Mouse (Mus musculus) hindbrain, embryonic 11.5 days (tissue): ENCODE data around the gene Plppr3. TPM values are rescaled to one million over a fixed set of nuclear protein-coding genes. Genes with fewer than 3 reads are reported as not detected.
"Not testable (repeated sequence)": the region's sequence is repeated elsewhere in the genome, so short reads cannot be mapped to it uniquely, and the experiment has no call there.

ENCODE experiments used
- ATAC-seq: fragments of 200-750 bp; cut with Nextera tagmentation; 2 replicates; pipeline ENCODE4 v1.8.0; 2017; ENCODE audit warnings: mild to moderate bottlenecking, moderate TSS enrichment, moderate library complexity; ENCODE audit not compliant: low FRiP score
- DNase-seq: peaks from one replicate; pipeline ENCODE4 v3.0.0-alpha.2; 2015; ENCODE audit warnings: low spot score
- H3K27ac ChIP-seq: fragments of 300-500 bp; sonication (generic); 2 replicates; pipeline ENCODE4 v1.5.1; 2014; ENCODE audit warnings: mild to moderate bottlenecking, low read depth, low read length
- H3K27me3 ChIP-seq: fragments of 300-500 bp; sonication (generic); 2 replicates; pipeline ENCODE4 v1.6.1; 2014; ENCODE audit warnings: mild to moderate bottlenecking, low read length, moderate library complexity, mixed read lengths; ENCODE audit not compliant: control insufficient read depth, insufficient read depth
- H3K36me3 ChIP-seq: fragments of 300-500 bp; sonication (generic); 2 replicates; pipeline ENCODE4 v1.6.1; 2014; ENCODE audit warnings: mild to moderate bottlenecking, low read length, moderate library complexity, mixed read lengths; ENCODE audit not compliant: control insufficient read depth, insufficient read depth
- H3K4me1 ChIP-seq: fragments of 300-500 bp; sonication (generic); replicated peaks from 2 replicates; pipeline ENCODE4 v1.6.1; 2014; ENCODE audit warnings: low read length, mixed read lengths; ENCODE audit not compliant: control insufficient read depth, insufficient read depth
- H3K4me2 ChIP-seq: fragments of 300-500 bp; sonication (generic); replicated peaks from 2 replicates; pipeline ENCODE4 v1.6.1; 2014; ENCODE audit warnings: mild to moderate bottlenecking, low read depth, low read length
- H3K4me3 ChIP-seq: fragments of 300-500 bp; sonication (generic); 2 replicates; pipeline ENCODE4 v1.5.1; 2014; ENCODE audit warnings: low read depth, low read length
- H3K9ac ChIP-seq: fragments of 300-500 bp; sonication (generic); 2 replicates; pipeline ENCODE4 v1.6.1; 2014; ENCODE audit warnings: low read depth, low read length
- H3K9me3 ChIP-seq: fragments of 300-500 bp; sonication (generic); 2 replicates; pipeline ENCODE4 v1.6.1; 2016; ENCODE audit warnings: low read length; ENCODE audit not compliant: control insufficient read depth
- WGBS: fragments of 180-500 bp; shearing (Covaris S2); extraction: QIAGEN DNeasy Blood & Tissue Kit; methylation state at CpG from one replicate; pipeline ENCODE4 v1.1.7; 2014; 5-methylcytosine and 5-hydroxymethylcytosine counted together
- polyA plus RNA-seq: library from polyadenylated mRNA; unstranded; fragments of >200 nt; fragmentation: Nextera tagmentation; extraction: Ambion mirVana; gene quantifications from 2 replicates; pipeline ENCODE4 v1.2.1, GENCODE M21; 2014

Plppr3 gene
- polyA plus RNA-seq, 1 experiment from 2014 or later: 150 TPM

DNA sequence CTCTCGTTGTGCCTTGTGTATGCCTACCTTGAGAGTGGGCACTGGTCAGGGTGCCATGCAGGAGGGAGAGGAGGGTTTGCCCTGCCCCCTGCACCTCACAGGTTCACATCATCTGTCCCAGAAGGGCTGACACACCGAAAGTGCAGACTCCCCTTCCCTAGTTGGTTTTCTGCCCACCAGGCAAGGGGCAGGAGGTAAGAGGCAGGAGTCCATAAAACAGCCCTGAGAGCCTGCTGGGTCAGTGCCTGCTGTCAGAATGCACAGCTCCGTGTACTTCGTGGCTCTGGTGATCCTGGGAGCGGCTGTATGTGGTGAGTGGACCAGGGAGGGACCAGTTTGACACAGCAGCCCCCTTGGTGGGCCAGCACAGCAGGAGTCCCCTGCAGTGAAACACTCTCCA lies 16.2 kb upstream of the Plppr3 start, which contains the start of gene Cfd:
Cfd (plus strand) TSS at position 184 of the 400 bp plus-strand sequence.
- H3K9ac ChIP-seq: no peak within 1 kb of the TSS
- no peak within 1 kb of the TSS for H3K4me3 ChIP-seq
- no peak within 1 kb of the TSS for H3K4me2 ChIP-seq
- DNase-seq (no peak), ATAC-seq (no peak)
- H3K36me3 ChIP-seq: no peaks in the 10 kb centered on the region
- no peaks in the 10 kb centered on the region for H3K27me3 ChIP-seq
- H3K4me1 ChIP-seq: no peaks in the 10 kb centered on the region
- no peaks in the 10 kb centered on the region for H3K9me3 ChIP-seq
- 43% methylated on average over 5 of the region's 5 CpGs for WGBS
- H3K27ac ChIP-seq: no peak within 1 kb of the TSS

DNA sequence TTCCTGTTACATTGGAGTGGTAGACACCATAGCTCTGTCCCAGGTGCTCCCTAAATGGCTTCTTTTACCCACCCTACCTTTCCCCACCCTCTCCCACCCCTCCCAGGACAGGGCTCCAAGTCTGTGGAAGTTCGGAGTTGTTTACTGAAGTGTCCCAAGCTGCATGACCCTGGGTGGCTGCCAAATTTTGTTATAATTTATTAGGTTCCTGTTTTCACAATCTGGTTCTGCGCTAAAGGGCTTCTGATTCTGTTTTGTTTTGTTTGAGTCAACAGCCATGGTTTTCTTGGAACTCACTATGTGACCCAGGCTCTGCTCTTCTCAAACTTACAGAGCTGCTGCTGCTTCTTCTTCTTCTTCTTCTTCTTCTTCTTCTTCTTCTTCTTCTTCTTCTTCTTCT lies 15.0 kb upstream of the Plppr3 start:
- 92% methylated on average over 2 of the region's 2 CpGs for WGBS
- no peak for DNase-seq

DNA sequence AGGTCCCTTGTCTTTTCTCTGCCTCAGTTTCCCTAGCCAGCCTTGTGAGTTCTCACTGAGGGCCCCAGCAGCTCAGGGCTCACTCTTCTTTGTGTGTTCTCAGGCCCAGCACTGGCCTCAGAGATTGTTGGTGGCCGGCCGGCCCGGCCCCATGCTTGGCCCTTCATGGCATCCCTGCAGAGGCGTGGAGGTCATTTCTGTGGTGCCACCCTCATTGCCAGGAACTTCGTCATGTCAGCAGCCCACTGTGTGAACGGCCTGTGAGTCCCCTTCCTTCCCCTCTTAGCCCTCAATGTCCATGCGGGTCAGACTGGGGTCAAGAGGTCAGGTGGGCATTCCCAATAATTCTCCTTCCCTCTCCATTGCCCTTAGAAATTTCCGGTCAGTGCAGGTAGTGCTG lies 12.2 kb upstream of the Plppr3 start:
- Histone ChIP-seq H3K36me3 (no peaks in the 10 kb centered on the region), H3K4me3 (no peak overlapping the region), H3K27me3 (peaks cover 12% of the 10 kb centered on the region), H3K9me3 (no peaks in the 10 kb centered on the region), H3K4me1 (0 out of 2 replicates have a peak, but pooled peaks cover 2% of the 10 kb centered on the region), H3K4me2 (no peak overlapping the region), H3K9ac (no peak overlapping the region), H3K27ac (no peak overlapping the region)
- DNase-seq: no peak
- ATAC-seq: no peak
- 83% methylated on average over 8 of the region's 8 CpGs for WGBS

More for the DNA sequence above, 15.0 kb upstream of the Plppr3 start:
- no peak for ATAC-seq
- H3K9me3 ChIP-seq: no peaks in the 10 kb centered on the region
- H3K36me3 ChIP-seq: no peaks in the 10 kb centered on the region
- H3K27me3 ChIP-seq: no peaks in the 10 kb centered on the region
- H3K27ac ChIP-seq: no peak overlapping the region
- no peak overlapping the region for H3K4me2 ChIP-seq
- H3K4me3 ChIP-seq: no peak overlapping the region
- H3K4me1 ChIP-seq: no peaks in the 10 kb centered on the region
- no peak overlapping the region for H3K9ac ChIP-seq

DNA sequence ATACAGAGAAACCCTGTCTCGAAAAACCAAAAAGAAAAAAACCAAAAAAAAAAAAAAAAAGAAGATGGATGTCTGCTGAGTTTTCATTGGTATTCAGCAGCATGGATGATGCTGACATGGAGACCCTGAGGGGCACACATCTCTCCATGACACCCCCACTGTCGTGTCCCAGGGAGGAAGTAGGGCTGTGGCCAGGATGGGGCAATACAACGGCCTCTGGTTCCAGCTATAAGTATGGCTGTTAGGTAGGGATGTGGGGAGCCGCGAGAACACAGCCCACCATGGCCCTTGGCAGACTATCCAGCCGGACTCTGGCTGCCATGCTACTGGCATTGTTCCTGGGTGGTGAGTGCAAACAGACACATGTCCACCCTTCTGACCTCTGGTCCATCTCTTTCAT lies 11.6 kb upstream of the Plppr3 start, which contains the start of gene Elane:
Elane (plus strand) TSS at position 194 of the 400 bp plus-strand sequence.
- 85% methylated on average over 6 of the region's 6 CpGs for WGBS
- no peak for DNase-seq
- Histone ChIP-seq H3K36me3 (no peaks in the 10 kb centered on the region), H3K4me3 (no peak within 1 kb of the TSS), H3K4me1 (0 out of 2 replicates have a peak, but pooled peaks cover 2% of the 10 kb centered on the region), H3K9me3 (no peaks in the 10 kb centered on the region), H3K9ac (no peak within 1 kb of the TSS), H3K27me3 (peaks cover 14% of the 10 kb centered on the region), H3K4me2 (no peak within 1 kb of the TSS), H3K27ac (no peak within 1 kb of the TSS)
- no peak for ATAC-seq

DNA sequence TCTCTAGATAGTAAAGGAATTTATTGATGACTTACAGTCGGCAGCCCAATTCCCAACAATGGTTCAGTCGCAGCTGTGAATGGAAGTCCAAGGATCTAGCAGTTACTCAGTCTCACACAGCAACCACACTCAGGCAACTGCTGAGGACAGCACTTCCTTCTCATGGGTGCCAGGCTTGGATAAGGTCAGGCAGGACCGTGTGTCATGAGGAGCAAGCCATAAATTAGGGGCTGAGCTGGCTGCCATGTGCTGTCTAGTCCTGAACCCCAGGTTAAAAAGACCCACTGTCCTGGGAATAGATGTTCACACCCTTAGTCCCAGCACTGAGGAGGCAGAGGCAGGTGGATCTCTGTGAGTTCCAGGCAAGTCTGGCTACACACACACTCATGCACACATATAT lies 10.5 kb upstream of the Plppr3 start:
- not testable (repeated sequence) for ATAC-seq, H3K27ac ChIP-seq, H3K9me3 ChIP-seq, H3K36me3 ChIP-seq, H3K9ac ChIP-seq, H3K4me3 ChIP-seq, H3K4me1 ChIP-seq, DNase-seq, H3K4me2 ChIP-seq
- H3K27me3 ChIP-seq: peaks cover 14% of the 10 kb centered on the region
- 74% methylated on average over 2 of the region's 3 CpGs for WGBS

DNA sequence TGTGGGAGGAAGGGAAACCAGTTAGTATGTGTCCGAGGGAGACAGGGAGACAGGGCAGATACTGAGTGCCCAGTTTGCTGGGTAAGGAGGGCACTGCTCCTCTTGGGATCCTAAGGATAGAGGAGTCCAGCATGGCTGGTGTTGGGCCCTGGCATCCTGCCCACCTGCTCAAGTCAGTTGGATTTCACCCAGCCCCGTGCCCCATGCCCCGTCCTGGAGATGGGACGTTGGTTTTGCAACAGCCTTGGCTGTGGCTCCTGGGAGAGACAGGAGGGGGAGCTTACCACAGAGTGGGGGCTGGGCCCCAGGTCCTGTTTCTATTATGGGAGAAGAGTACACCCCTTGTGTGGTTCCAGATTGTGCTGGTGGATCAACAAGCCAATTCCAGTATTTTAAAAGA lies 10.0 kb upstream of the Plppr3 start:
- Histone ChIP-seq H3K27me3 (peaks cover 14% of the 10 kb centered on the region), H3K4me2 (no peak overlapping the region), H3K36me3 (no peaks in the 10 kb centered on the region), H3K9ac (peak overlapping the region; percentile 11; the same call in 1 of the 2 replicates), H3K4me3 (no peak overlapping the region), H3K9me3 (no peaks in the 10 kb centered on the region), H3K27ac (no peak overlapping the region), H3K4me1 (0 out of 2 replicates have a peak, but pooled peaks cover 2% of the 10 kb centered on the region)
- 73% methylated on average over 4 of the region's 4 CpGs for WGBS
- DNase-seq (no peak), ATAC-seq (no peak)

DNA sequence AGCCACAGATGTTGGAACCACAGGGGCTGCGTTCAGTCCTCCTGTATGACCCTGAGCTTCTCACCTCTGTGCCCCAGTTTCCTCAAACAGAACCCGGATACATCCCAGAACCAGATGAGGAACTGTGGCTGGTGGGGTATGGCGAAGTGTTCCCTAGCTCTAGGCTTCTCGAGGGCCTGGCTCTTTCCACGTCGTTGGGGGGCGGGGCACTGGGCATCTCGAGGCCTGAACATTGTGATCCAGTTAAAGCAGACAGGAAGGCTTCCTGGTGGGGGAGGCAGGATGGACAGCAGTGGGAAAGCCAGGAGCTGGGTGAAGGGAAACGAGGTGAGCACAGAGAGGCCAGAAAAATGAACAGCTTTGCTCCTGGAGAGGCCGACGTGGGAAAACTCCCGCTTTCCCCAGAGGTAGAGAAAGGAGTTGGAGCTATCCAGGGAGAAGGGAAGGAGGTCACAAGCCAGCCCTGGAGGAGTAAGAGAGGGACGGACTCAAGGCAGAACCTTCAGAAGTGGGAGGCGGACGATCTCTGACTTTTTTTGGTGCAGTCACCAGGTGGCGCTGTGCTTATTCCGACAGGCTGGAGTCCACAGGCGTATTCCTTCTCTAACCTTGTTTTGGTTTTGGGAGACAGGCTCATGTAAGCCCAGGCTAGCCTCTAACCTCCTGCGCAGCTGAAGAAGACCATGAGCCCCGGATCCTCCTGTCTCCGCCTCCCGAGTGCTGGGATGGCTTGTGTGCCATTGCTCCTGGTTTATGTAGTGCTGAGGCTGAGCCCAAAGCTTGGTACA lies 9.1 kb upstream of the Plppr3 start:
- 0 out of 2 replicates have a peak, but pooled peaks have one; percentile 18 for ATAC-seq
- 15% methylated on average over 22 of the region's 22 CpGs for WGBS

DNA sequence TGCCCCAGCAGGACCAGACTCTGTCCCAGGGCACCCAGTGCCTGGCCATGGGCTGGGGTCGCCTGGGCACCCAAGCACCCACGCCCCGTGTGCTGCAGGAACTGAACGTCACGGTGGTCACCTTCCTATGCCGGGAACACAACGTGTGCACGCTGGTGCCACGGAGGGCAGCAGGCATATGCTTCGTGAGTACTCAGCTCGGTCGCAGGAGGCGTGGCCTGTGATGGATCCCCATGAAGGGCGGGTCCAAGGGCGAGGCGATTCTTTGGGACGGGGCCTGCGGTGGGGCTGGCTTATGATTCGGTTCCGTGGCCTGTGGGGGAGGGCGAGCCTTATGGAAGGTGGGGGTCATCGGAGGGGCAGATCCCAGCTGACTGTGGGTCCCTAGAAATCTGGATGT lies 7.5 kb upstream of the Plppr3 start:
- no peaks in the 10 kb centered on the region for H3K9me3 ChIP-seq
- ATAC-seq (no peak), DNase-seq (peak; percentile 34)
- H3K4me3 ChIP-seq: peak overlapping the region; percentile 6; the same call in 1 of the 2 replicates
- no peak overlapping the region for H3K27ac ChIP-seq
- H3K27me3 ChIP-seq: peaks cover 14% of the 10 kb centered on the region
- H3K4me2 ChIP-seq: peak overlapping the region; percentile 11; the same call in 1 of the 2 replicates
- H3K36me3 ChIP-seq: no peaks in the 10 kb centered on the region
- H3K9ac ChIP-seq: no peak overlapping the region
- WGBS: 7% methylated on average over 22 of the region's 22 CpGs
- H3K4me1 ChIP-seq: 0 out of 2 replicates have a peak, but pooled peaks cover 2% of the 10 kb centered on the region

More for the DNA sequence above, 9.1 kb upstream of the Plppr3 start:
- H3K9me3 ChIP-seq: no peaks in the 10 kb centered on the region
- H3K4me1 ChIP-seq: 0 out of 2 replicates have a peak, but pooled peaks cover 2% of the 10 kb centered on the region
- peaks cover 14% of the 10 kb centered on the region for H3K27me3 ChIP-seq
- no peak overlapping the region for H3K4me3 ChIP-seq
- DNase-seq: peak; percentile 89
- no peaks in the 10 kb centered on the region for H3K36me3 ChIP-seq
- H3K4me2 ChIP-seq: no peak overlapping the region
- H3K9ac ChIP-seq: 0 out of 2 replicates have a peak overlapping the region, but pooled peaks have one; percentile 11
- no peak overlapping the region for H3K27ac ChIP-seq
